Mouse (Mus musculus) embryonic facial prominence, embryonic 15.5 days (tissue): ENCODE data around the gene Smo. TPM values are rescaled to one million over a fixed set of nuclear protein-coding genes. Genes with fewer than 3 reads are reported as not detected.

Source experiments
- ATAC-seq: fragments of 200-750 bp; cut with Nextera tagmentation; 2 replicates; pipeline ENCODE4 v1.8.0; 2017; ENCODE audit warnings: low read depth, moderate TSS enrichment; ENCODE audit not compliant: insufficient number of reproducible peaks, low FRiP score, low TSS enrichment
- H3K27ac ChIP-seq: fragments of 300-500 bp; sonication (generic); replicated peaks from 2 replicates; pipeline ENCODE4 v1.5.1; 2015; ENCODE audit warnings: mild to moderate bottlenecking, inconsistent platforms
- H3K27me3 ChIP-seq: fragments of 300-500 bp; sonication (generic); 2 replicates; pipeline ENCODE4 v1.6.1; 2015; ENCODE audit warnings: inconsistent platforms
- H3K36me3 ChIP-seq: fragments of 300-500 bp; sonication (generic); 2 replicates; pipeline ENCODE4 v1.6.1; 2015; ENCODE audit warnings: mild to moderate bottlenecking, inconsistent platforms
- H3K4me1 ChIP-seq: fragments of 300-500 bp; sonication (generic); 2 replicates; pipeline ENCODE4 v1.6.1; 2015; ENCODE audit warnings: inconsistent platforms
- H3K4me2 ChIP-seq: fragments of 300-500 bp; sonication (generic); replicated peaks from 2 replicates; pipeline ENCODE4 v1.6.1; 2015; ENCODE audit warnings: mild to moderate bottlenecking, inconsistent platforms
- H3K4me3 ChIP-seq: fragments of 300-500 bp; sonication (generic); replicated peaks from 2 replicates; pipeline ENCODE4 v1.5.1; 2015; ENCODE audit warnings: mild to moderate bottlenecking, inconsistent platforms
- H3K9ac ChIP-seq: fragments of 300-500 bp; sonication (generic); 2 replicates; pipeline ENCODE4 v1.6.1; 2015; ENCODE audit warnings: inconsistent platforms
- H3K9me3 ChIP-seq: fragments of 300-500 bp; sonication (generic); replicated peaks from 2 replicates; pipeline ENCODE4 v1.6.1; 2016; ENCODE audit warnings: inconsistent platforms
- WGBS: fragments of 180-500 bp; shearing (Covaris S2); methylation state at CpG from one replicate; pipeline ENCODE4 v1.1.7; 2015; 5-methylcytosine and 5-hydroxymethylcytosine counted together
- polyA plus RNA-seq: library from polyadenylated mRNA; unstranded; fragments of >200 nt; fragmentation: Nextera tagmentation; extraction: Ambion mirVana; gene quantifications from 2 replicates; pipeline ENCODE4 v1.2.1, GENCODE M21; 2015

Gene Smo
- polyA plus RNA-seq, 1 experiment from 2014 or later: 58.7 TPM

DNA sequence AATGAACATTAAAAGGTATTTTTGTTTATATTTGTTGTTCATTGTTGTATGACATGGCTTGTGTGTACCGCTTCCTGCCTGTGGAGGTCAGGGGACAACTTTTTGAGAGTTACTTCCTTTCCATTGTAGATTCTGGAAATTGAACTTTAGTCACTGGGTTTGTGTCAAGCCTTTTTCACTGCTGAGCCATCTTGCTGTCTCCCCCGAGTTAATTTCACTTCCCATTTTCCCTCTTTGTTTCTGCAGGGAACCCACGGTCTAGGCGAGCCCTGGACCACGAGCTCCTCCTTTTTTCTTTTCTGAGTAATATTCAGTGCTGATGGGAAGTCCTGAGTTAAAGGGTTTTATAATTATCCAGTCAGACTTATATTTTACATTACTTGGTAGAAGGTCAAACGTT is 59.3 kb downstream of the Smo start:
- H3K4me3 ChIP-seq: no peak overlapping the region
- ATAC-seq: no peak
- no peak overlapping the region for H3K27ac ChIP-seq
- H3K4me2 ChIP-seq: no peak overlapping the region
- H3K9ac ChIP-seq: no peak overlapping the region
- H3K9me3 ChIP-seq: no peaks in the 10 kb centered on the region
- no peaks in the 10 kb centered on the region for H3K27me3 ChIP-seq
- no peaks in the 10 kb centered on the region for H3K36me3 ChIP-seq
- WGBS: 84% methylated on average over 6 of the region's 6 CpGs
- no peaks in the 10 kb centered on the region for H3K4me1 ChIP-seq

DNA sequence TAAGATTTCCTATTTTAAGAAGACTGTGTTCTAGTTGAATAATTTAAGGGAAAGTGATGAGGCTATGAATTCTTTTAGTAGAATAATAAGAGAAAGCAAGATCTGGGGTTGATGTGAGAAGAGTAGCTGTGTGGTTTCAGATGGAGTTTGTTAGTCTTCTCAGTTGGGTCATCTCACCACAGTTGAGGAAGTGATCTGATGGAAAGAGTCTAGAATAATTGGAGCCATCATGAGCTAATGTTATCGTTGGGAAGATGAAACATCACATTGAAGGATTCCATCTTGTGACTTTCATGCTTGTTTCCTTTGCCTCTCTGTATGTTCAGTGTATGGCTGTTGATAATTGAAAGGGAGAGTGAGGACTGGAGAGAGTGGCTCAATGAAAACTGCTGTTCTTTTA is 67.7 kb downstream of the Smo start:
- Histone ChIP-seq H3K36me3 (no peaks in the 10 kb centered on the region), H3K4me1 (no peaks in the 10 kb centered on the region), H3K27me3 (no peaks in the 10 kb centered on the region), H3K4me3 (no peak overlapping the region), H3K9me3 (no peaks in the 10 kb centered on the region), H3K27ac (no peak overlapping the region), H3K9ac (no peak overlapping the region), H3K4me2 (no peak overlapping the region)
- WGBS: 75% methylated on average over 1 of the region's 1 CpGs
- ATAC-seq: no peak

DNA sequence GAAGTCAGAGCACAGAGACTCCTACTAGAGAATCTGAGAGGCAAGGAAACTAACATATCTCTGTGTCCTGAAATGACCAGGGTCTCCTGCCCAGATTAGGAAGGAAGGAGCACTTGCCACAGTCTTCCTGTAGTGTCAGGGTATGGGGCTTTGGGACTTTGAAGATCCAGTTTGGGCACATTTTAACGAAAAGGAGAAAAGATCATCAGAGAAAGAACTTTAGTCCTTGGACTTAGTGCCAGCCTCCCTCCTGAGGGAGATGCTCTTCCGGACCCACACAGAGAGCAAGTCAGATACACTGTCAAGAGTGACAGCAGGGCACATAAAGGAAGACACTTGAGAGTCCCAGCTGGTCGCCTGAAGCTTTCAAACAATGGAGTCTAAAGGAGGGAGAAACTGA is 68.7 kb downstream of the Smo start:
- H3K4me1 ChIP-seq: no peaks in the 10 kb centered on the region
- WGBS: 54% methylated on average over 3 of the region's 3 CpGs
- no peak overlapping the region for H3K9ac ChIP-seq
- no peak overlapping the region for H3K27ac ChIP-seq
- no peak overlapping the region for H3K4me2 ChIP-seq
- no peaks in the 10 kb centered on the region for H3K27me3 ChIP-seq
- no peaks in the 10 kb centered on the region for H3K9me3 ChIP-seq
- H3K36me3 ChIP-seq: no peaks in the 10 kb centered on the region
- H3K4me3 ChIP-seq: no peak overlapping the region
- no peak for ATAC-seq

DNA sequence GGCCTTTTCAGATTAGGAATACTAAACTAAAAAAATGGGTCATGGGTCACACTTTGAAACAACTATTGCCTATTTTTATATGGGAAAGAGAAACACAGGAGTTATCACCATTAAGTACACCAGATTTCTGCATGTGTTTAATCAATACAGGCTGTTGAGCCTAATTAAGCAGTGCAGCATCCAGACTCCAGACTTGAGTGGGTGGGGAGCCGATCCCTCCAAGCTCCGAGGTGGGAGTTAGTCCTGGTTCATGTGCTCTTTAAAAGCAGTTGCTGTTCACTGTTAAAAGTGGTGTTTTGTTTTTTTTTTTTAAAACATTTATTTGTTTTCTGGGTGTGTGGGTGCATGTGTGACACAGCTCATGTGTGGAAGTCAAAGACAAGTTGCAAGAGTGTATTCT is 70.1 kb downstream of the Smo start:
- H3K4me1 ChIP-seq: no peaks in the 10 kb centered on the region
- H3K9ac ChIP-seq: no peak overlapping the region
- H3K4me3 ChIP-seq: no peak overlapping the region
- no peaks in the 10 kb centered on the region for H3K36me3 ChIP-seq
- H3K27me3 ChIP-seq: no peaks in the 10 kb centered on the region
- 47% methylated on average over 2 of the region's 2 CpGs for WGBS
- H3K27ac ChIP-seq: no peak overlapping the region
- ATAC-seq: no peak
- no peaks in the 10 kb centered on the region for H3K9me3 ChIP-seq
- H3K4me2 ChIP-seq: no peak overlapping the region

Other genes with a start within 250 kb of the Smo start
- 26.2 and 28.3 TPM in 2 replicates for gene Kcp, start 227.6 kb upstream of the Smo start, polyA plus RNA-seq
- 6.8 and 8.2 TPM in 2 replicates for gene Irf5, start 208.9 kb upstream of the Smo start, polyA plus RNA-seq
- 74.2 and 85.2 TPM in 2 replicates for gene Tnpo3, start 125.6 kb upstream of the Smo start, polyA plus RNA-seq
- gene Tspan33, start 41.3 kb upstream of the Smo start, polyA plus RNA-seq: 8.0 and 8.1 TPM in 2 replicates
- gene Ahcyl2, start 32.5 kb downstream of the Smo start, polyA plus RNA-seq: 14.2 and 14.9 TPM in 2 replicates
- gene Strip2, start 181.5 kb downstream of the Smo start, polyA plus RNA-seq: 1.0 and 1.1 TPM in 2 replicates